Mouse (Mus musculus): ENCODE results near the gene Prkrip1.

- no peak for TF ChIP-seq ZC3H11A (IDR thresholded peaks at IDR 0.05; ENCODE audit: borderline replicate concordance, low read depth, low read length)
- no peak for TF ChIP-seq CHD2 (IDR thresholded peaks at IDR 0.05; ENCODE audit: low read depth, low read length)
- TF ChIP-seq HCFC1 (IDR thresholded peaks at IDR 0.05; ENCODE audit: borderline replicate concordance, insufficient read depth, low read length) = no peak
Observed at GRCm38 (mm10) chr5:136155399-136155798, 43.4 kb downstream of the Prkrip1 start.
